Mouse (Mus musculus) limb, embryonic 10.5 days (tissue): ENCODE measurements at regions not wholly inside any gene's neighbourhood (a gene's known extent, or its start where the extent isn't known, plus 50 kb on each side); places are given as distances from the start of the nearest gene placed in this dataset.
A peak's percentile ranks its signal among the peaks of the same experiment; 100 is the strongest.
"Not testable (repeated sequence)": the region's sequence is repeated elsewhere in the genome, so short reads cannot be mapped to it uniquely, and the experiment has no call there.

Experiments
- DNase-seq: peaks from one replicate; pipeline ENCODE4 v3.0.0-alpha.2; 2017; ENCODE audit warnings: low spot score
- H3K27ac ChIP-seq: fragments of 300-500 bp; sonication (generic); 2 replicates; pipeline ENCODE4 v1.5.1; 2016; ENCODE audit warnings: mild to moderate bottlenecking
- H3K27me3 ChIP-seq: fragments of 300-500 bp; sonication (generic); 2 replicates; pipeline ENCODE4 v1.6.1; 2016; ENCODE audit warnings: low read depth, mild to moderate bottlenecking; ENCODE audit not compliant: poor library complexity, severe bottlenecking
- H3K36me3 ChIP-seq: fragments of 300-500 bp; sonication (generic); 2 replicates; pipeline ENCODE4 v1.6.1; 2016; ENCODE audit warnings: mild to moderate bottlenecking, moderate library complexity
- H3K4me1 ChIP-seq: fragments of 300-500 bp; sonication (generic); 2 replicates; pipeline ENCODE4 v1.6.1; 2016
- H3K4me3 ChIP-seq: fragments of 300-500 bp; sonication (generic); 2 replicates; pipeline ENCODE4 v1.5.1; 2016; ENCODE audit warnings: mild to moderate bottlenecking, moderate library complexity
- H3K9me3 ChIP-seq: fragments of 300-500 bp; sonication (generic); replicated peaks from 2 replicates; pipeline ENCODE4 v1.6.1; 2016; ENCODE audit warnings: mild to moderate bottlenecking
- WGBS: fragments of 180-500 bp; shearing (Covaris S2); methylation state at CpG from one replicate; pipeline ENCODE4 v1.1.7; 2016; 5-methylcytosine and 5-hydroxymethylcytosine counted together

DNA sequence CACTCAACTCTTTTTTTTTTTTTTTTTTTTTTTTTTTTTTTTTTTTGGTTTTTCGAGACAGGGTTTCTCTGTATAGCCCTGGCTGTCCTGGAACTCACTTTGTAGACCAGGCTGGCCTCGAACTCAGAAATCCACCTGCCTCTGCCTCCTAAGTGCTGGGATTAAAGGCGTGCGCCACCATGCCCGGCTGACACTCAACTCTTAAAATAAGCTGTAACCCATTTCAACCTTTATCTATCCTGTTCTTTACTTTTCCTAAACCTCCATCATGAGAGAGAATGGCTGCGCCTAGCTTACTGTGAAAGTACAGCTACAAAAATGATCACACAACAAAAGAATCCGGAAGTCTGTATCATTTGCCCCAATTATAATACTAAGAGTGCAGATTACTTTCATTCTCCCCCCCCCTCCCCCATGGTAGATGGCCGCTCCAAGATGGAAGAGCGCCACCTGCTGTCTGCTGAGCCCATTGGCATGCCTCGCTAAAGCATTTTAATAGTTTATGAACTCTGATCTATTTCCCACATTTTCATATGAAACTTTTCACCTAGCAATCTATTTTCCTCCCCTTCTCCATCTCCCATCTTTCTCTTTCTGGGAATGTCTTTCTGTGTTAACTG, 89.2 kb upstream of the Enpep start:
- not testable (repeated sequence) for H3K4me3 ChIP-seq, H3K27me3 ChIP-seq, H3K27ac ChIP-seq, H3K36me3 ChIP-seq, H3K4me1 ChIP-seq, H3K9me3 ChIP-seq
- peak; percentile 54 for DNase-seq
- 60% methylated on average over 9 of the region's 10 CpGs for whole genome bisulfite sequencing

DNA sequence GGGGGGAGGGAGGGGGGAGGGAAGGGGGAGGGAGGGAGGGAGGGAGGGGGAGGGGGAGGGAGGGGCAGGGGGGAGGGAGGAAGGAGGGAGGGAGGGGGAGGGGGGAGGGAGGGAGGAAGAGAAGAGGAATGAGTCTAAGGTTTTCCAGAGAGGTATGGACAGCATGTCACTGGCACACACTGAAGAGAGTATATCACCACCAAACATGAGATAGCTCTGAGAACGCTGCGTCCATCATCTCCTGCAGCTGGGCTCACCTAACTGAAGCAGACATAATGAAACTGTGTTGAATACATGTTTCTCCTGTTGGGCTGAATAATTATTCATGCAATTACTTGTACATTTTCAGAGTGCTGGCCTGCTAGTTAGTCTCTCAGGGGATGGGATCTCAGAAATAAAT, 96.2 kb upstream of the Enpep start:
- no peak overlapping the region for H3K27ac ChIP-seq
- H3K4me1 ChIP-seq: no peaks in the 10 kb centered on the region
- 96% methylated on average over 2 of the region's 2 CpGs for WGBS
- no peaks in the 10 kb centered on the region for H3K36me3 ChIP-seq
- DNase-seq: peak; percentile 23
- H3K27me3 ChIP-seq: no peaks in the 10 kb centered on the region
- no peaks in the 10 kb centered on the region for H3K9me3 ChIP-seq
- no peak overlapping the region for H3K4me3 ChIP-seq

DNA sequence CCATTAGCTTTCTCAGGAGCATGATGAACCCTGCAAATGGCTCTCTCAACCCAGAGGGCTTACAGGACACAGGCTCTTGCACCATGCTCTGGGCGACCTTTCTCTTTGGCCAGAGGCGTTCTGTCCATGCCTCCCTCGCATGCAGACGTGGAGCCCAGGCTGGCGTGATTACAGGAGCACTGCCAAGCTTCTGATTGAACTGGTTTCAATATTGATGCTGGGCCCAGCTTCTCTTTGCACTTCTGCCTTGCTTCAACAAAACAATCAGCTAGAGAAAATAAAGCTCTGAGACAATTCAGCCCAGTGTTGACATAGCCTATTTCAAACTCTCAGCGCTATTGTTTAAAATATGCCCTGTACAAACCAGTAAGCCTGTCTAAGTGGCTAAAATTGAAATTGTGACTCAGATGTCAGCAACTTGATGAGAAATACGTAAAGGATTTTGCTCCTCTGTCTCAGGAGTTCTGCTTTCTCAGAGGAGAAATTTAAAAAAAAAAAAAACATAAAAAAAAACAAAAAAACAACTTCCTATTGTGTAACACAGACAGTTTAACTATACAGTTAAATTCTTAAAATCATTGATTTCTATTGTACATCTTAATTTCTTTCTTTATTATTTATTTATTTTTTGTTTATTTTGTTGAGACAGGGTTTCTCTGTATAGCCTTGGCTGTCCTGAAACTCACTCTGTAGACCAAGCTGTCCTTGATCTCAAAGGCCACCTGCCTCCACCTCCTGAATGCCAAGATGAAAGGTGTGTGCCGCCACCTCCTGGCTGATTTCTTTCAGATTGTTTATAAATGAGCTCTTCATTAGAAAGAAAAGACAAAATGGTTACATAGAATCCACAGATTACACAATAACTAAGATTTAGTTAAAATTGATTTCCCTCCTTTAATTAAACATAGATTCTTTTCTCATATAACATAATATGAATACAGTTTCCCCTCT, 96.9 kb upstream of the Enpep start:
- no peaks in the 10 kb centered on the region for H3K27me3 ChIP-seq
- peak; percentile 23 for DNase-seq
- H3K9me3 ChIP-seq: no peaks in the 10 kb centered on the region
- no peaks in the 10 kb centered on the region for H3K36me3 ChIP-seq
- no peaks in the 10 kb centered on the region for H3K4me1 ChIP-seq
- 72% methylated on average over 8 of the region's 8 CpGs for WGBS
- H3K4me3 ChIP-seq: no peak overlapping the region
- no peak overlapping the region for H3K27ac ChIP-seq

DNA sequence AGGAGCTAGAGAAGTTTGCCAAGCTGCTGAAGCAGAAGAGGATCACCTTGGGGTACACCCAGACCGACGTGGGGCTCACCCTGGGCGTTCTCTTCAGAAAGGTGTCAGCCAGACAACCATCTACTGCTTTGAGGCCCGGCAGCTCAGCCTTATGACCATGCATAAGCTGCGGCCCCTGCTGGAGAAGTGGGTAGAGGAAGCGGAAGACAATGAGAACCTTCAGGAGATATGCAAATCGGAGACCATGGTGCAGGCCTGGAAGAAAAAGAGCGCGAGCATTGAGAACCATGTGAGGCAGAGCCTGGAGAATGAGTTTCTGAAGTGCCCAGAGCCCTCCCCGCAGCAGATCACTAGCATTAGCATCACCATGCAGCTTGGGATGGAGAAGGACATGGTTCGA, 98.1 kb upstream of the Elovl6 start:
- Histone ChIP-seq H3K36me3 (no peaks in the 10 kb centered on the region), H3K4me1 (no peaks in the 10 kb centered on the region), H3K4me3 (no peak overlapping the region), H3K27ac (no peak overlapping the region), H3K27me3 (no peaks in the 10 kb centered on the region), H3K9me3 (no peaks in the 10 kb centered on the region)
- WGBS: 71% methylated on average over 11 of the region's 11 CpGs
- no peak for DNase-seq

DNA sequence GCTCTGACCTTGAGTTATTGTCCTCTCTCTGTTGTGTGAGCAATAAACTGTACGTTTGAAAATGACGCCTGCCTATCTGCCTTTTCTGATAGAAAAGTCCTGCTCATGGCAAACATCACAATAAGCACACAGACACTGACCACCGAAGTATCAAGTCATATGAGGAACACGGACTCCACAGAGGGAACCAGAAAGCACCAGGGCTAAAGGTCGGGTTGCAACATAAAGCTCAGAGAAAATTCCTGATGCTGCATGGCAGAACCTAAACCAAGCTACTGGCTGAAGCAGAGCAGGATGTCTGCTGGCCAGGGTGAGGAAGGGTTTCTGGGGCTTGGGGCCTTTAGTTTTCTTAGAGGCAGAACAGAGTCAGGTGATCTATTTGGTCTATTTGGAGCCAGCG, 94.5 kb upstream of the Elovl6 start:
- no peaks in the 10 kb centered on the region for H3K27me3 ChIP-seq
- DNase-seq: no peak
- H3K9me3 ChIP-seq: no peaks in the 10 kb centered on the region
- H3K36me3 ChIP-seq: no peaks in the 10 kb centered on the region
- H3K4me3 ChIP-seq: no peak overlapping the region
- H3K27ac ChIP-seq: no peak overlapping the region
- 85% methylated on average over 6 of the region's 6 CpGs for WGBS
- no peaks in the 10 kb centered on the region for H3K4me1 ChIP-seq

DNA sequence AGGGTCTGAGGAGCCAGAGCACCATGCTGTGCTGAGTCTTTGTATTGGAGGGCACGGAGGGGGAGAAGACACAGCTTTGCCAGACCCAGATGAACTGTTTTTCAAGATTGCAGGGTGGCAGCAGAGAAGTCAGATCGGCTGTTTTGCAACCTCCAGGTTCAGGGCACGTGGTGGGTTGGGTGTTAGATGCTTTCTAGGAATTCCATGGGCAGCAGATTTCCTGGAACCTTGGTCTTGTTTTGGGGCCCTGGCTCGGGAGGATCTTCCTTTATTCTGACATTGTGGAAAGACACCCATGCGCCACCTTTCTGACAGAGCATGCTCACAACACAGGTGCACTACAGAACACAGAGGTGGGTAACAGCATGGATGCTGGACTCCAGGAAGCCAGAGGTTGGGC, 89.4 kb upstream of the Elovl6 start:
- WGBS: 69% methylated on average over 5 of the region's 5 CpGs
- Histone ChIP-seq H3K4me3 (no peak overlapping the region), H3K27me3 (no peaks in the 10 kb centered on the region), H3K9me3 (no peaks in the 10 kb centered on the region), H3K27ac (no peak overlapping the region), H3K4me1 (no peaks in the 10 kb centered on the region), H3K36me3 (no peaks in the 10 kb centered on the region)
- no peak for DNase-seq

DNA sequence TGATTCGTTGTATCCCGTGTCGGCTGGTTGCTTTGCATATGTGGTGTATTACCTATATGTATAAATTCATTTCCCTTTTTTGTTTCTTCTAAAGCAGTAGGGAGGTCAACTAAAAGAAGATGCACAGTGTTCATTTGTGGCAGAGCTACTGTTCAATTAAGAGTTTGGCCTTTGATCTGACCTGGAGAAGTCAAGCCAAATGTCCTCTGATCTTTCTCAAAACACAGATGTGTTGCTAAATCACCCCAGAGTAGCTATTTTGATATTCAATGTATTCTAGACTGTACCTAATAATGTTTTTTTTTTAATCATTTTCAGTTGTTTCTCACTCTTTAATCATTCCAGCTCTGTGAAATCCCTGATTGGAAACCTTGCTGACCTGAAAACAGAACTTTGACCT, 87.9 kb upstream of the Elovl6 start:
- no peak for DNase-seq
- no peaks in the 10 kb centered on the region for H3K9me3 ChIP-seq
- H3K4me1 ChIP-seq: 0 out of 2 replicates have a peak, but pooled peaks cover 5% of the 10 kb centered on the region
- no peaks in the 10 kb centered on the region for H3K36me3 ChIP-seq
- no peaks in the 10 kb centered on the region for H3K27me3 ChIP-seq
- H3K4me3 ChIP-seq: no peak overlapping the region
- H3K27ac ChIP-seq: no peak overlapping the region
- 94% methylated on average over 3 of the region's 3 CpGs for WGBS

DNA sequence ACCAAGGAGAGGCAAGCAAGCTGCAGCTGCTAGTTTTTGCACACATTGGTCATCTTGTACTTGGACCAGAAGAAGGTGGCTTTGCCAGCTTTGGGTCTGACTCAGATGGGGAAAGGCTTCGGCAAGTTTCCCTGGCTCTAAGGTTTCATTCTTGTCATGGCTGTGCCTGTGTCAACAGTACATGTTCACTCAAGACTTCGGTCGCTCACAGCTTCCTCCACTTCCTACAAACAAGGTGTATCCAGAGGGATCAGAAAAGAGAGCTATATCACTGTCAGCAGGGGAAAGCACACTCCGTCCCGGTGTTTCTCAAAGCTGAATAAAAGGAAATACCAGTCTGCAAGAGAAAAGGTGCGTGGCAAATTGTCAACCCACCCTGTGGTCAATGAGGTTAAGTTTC, 86.2 kb upstream of the Elovl6 start:
- Histone ChIP-seq H3K4me1 (0 out of 2 replicates have a peak, but pooled peaks cover 5% of the 10 kb centered on the region), H3K27ac (no peak overlapping the region), H3K36me3 (no peaks in the 10 kb centered on the region), H3K27me3 (no peaks in the 10 kb centered on the region), H3K4me3 (no peak overlapping the region), H3K9me3 (no peaks in the 10 kb centered on the region)
- 91% methylated on average over 6 of the region's 6 CpGs for WGBS
- DNase-seq: no peak

DNA sequence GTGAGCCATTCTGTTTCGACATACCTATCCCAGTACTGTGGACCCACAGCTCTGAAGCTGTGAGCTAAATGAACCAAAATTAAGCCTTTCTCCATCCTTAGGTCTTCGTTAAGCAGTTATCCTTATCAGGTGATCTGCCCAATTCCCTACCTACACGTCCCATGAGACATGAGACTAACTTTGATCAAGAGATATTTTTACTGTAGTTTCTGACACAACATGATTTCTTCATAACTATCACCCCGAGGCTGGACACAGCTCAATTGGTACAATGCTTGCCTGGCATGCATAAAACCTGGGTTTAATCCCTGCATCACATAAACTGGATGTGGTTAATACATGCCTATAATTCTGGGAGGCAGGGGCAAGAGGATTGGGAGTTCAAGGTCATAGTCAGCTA, 82.2 kb upstream of the Elovl6 start:
- Histone ChIP-seq H3K27me3 (no peaks in the 10 kb centered on the region), H3K9me3 (no peaks in the 10 kb centered on the region), H3K4me1 (0 out of 2 replicates have a peak, but pooled peaks cover 5% of the 10 kb centered on the region), H3K27ac (no peak overlapping the region), H3K36me3 (no peaks in the 10 kb centered on the region), H3K4me3 (no peak overlapping the region)
- no peak for DNase-seq
- WGBS: 91% methylated on average over 4 of the region's 4 CpGs

DNA sequence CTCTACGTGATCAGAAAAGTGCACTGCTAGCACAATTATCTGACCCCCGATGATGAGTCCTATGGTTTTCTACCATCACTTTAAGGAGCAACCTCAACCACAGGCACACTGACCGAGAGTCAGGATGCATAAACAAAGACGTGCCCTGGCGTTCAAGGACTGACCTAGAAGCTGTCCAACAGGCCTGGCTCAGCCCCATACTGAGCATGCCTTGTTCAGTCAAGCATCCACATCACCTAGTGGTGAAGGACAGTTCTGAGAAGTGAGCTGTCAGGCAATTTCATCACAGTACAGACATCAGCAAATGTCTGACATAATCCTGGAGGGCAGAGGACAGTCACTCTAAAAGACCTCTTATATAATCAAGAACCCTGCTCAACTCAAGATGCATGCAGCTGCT, 81.5 kb upstream of the Elovl6 start:
- H3K4me1 ChIP-seq: 0 out of 2 replicates have a peak, but pooled peaks cover 5% of the 10 kb centered on the region
- DNase-seq: no peak
- H3K4me3 ChIP-seq: no peak overlapping the region
- 89% methylated on average over 5 of the region's 5 CpGs for WGBS
- no peaks in the 10 kb centered on the region for H3K9me3 ChIP-seq
- H3K36me3 ChIP-seq: no peaks in the 10 kb centered on the region
- no peaks in the 10 kb centered on the region for H3K27me3 ChIP-seq
- no peak overlapping the region for H3K27ac ChIP-seq

DNA sequence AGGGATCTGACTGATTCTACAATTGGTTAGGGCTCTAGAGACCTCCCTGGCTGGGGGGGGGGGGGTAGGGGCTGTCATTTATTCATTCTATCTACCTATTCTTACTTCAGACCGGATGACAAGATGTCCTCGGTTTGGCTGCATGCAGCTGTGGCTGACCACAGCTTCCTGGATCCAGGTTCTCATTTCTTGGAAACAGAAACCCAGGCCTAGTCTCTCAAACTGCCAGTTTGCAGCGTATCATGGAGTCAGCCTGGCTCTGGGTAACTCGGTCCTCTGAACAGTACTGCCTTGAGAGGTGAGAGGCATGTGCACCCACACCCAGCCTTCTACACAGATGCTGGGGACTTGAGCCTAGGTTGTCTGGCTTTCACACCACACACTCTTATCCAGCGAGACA, 62.1 kb upstream of the Elovl6 start:
- no peaks in the 10 kb centered on the region for H3K4me1 ChIP-seq
- WGBS: 84% methylated on average over 5 of the region's 5 CpGs
- H3K4me3 ChIP-seq: no peak overlapping the region
- H3K27me3 ChIP-seq: no peaks in the 10 kb centered on the region
- no peak for DNase-seq
- H3K36me3 ChIP-seq: no peaks in the 10 kb centered on the region
- H3K27ac ChIP-seq: no peak overlapping the region
- H3K9me3 ChIP-seq: no peaks in the 10 kb centered on the region

DNA sequence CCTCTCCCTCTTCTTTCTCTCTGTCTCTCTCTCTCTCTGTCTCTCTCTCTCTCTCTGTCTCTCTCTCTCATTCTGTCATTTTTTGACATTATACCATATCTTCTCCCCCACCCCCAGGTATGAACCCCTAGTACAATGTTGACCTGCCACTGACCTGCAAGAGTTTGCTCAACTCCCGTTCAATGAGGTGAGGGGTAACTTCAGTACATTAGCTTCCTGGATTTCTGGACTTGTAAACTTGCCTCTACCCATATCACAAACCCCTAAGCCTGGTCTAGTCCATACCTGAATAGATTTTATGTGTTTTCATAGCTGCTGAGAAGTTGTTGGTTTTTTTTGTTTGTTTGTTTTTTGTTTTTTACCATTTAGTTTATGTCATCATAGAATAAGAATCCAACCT, 60.8 kb upstream of the Elovl6 start:
- no peak for DNase-seq
- no peaks in the 10 kb centered on the region for H3K4me1 ChIP-seq
- no peaks in the 10 kb centered on the region for H3K27me3 ChIP-seq
- 87% methylated on average over 1 of the region's 1 CpGs for WGBS
- H3K27ac ChIP-seq: no peak overlapping the region
- no peak overlapping the region for H3K4me3 ChIP-seq
- H3K9me3 ChIP-seq: no peaks in the 10 kb centered on the region
- H3K36me3 ChIP-seq: no peaks in the 10 kb centered on the region

DNA sequence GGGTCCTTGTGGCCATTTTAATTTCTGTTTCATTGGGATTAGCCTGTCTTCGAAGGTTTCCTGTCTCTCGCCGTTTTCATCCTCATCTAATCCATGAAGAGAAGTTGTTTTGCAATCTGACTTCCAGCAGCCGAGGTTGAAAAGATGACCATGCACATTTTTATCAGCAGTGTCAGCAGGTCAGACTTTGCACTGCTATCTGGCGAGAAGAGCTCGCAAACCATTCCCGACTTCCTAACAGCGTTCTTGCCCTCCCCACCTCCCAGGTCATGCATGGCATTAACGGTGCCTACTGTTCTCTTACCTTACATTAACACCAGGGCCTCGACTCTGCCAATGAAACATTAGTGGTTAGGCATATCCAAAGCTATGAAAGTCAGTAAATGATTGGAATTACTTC, 60.1 kb upstream of the Elovl6 start:
- Histone ChIP-seq H3K27me3 (no peaks in the 10 kb centered on the region), H3K27ac (no peak overlapping the region), H3K9me3 (no peaks in the 10 kb centered on the region), H3K36me3 (no peaks in the 10 kb centered on the region), H3K4me3 (no peak overlapping the region), H3K4me1 (no peaks in the 10 kb centered on the region)
- 88% methylated on average over 10 of the region's 10 CpGs for WGBS
- no peak for DNase-seq
